Mouse (Mus musculus): ENCODE data around the gene Dcaf7.

Gene Dcaf7

GRCm38 (mm10) chr11:106106047-106106587 lies 69.4 kb downstream of the Dcaf7 start:
- DNase-seq (ENCODE audit: low spot score in 2 of 2) = peak in 1 of 2 experiments; percentile 21

Measured in heart, adult 9 months (tissue).